In the genomic region with DNA sequence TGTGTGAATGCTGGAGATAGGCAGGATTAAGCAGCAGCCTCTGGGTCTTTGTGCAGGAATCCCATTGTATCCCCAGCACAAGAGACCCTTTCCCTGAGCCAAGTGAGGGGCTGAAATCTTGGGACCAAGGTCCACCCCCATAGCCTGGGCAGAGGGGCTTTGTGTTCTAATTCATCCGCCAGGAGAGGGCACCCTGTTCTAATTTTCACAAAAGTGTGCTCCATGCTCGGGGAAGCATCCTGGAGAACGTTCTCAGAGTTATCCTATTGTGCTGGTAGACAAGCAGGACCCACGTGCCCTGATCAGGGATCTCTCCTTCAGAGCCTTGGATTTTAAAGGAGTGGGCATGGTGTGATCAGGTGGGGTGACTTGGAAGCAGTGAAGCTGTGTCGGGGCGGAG, we compare ENCODE assay signal across 13 mouse cellular contexts.
DNase-seq lines count a peak whose midpoint lies in the region; ATAC-seq and TF ChIP-seq lines count a peak whose summit lies in the region.
"Had no signal": no experiment of that assay in that cellular context is flagged by ENCODE, and none has a peak within 500 bp of the region (broad histone marks: within the 10 kb centered on the region; RNA-seq: fewer than 3 reads in every experiment).

No protein-coding gene starts in this region.

- peak; percentile 60 for DNase-seq in forebrain, postnatal 0 days
- DNase-seq in right cerebral cortex, postnatal 4 days: peak; percentile 44
- no peak for DNase-seq in heart, embryonic 10.5 days (ENCODE audit: low spot score)
- DNase-seq in B cell, adult 2 months: no peak
- DNase-seq: gastrocnemius, postnatal 25 days; heart, postnatal 14 days; kidney, postnatal 10 days; liver had no signal

- no peaks in the 10 kb centered on the region; the same call in none of the 2 replicates for H3K4me1 ChIP-seq in forebrain, postnatal 0 days (ENCODE audit: insufficient read depth)
- peaks cover 22% of the 10 kb centered on the region for H3K4me1 ChIP-seq in forebrain, embryonic 12.5 days
- H3K4me1 ChIP-seq in neural tube, embryonic 13.5 days (replicated peaks): peaks cover 20% of the 10 kb centered on the region
- peaks cover 11% of the 10 kb centered on the region for H3K4me1 ChIP-seq in neural tube, embryonic 15.5 days
- peaks cover 17% of the 10 kb centered on the region; the same call in 1 of the 2 replicates for H3K4me1 ChIP-seq in hindbrain, embryonic 15.5 days (replicated peaks)
- H3K4me1 ChIP-seq in heart, embryonic 10.5 days: peaks cover 9% of the 10 kb centered on the region; the same call in 1 of the 2 replicates

- H3K9me3 ChIP-seq in forebrain, postnatal 0 days (ENCODE audit: low read length): no peaks in the 10 kb centered on the region
- H3K9me3 ChIP-seq in forebrain, embryonic 12.5 days: no peaks in the 10 kb centered on the region
- no peaks in the 10 kb centered on the region for H3K9me3 ChIP-seq in neural tube, embryonic 13.5 days
- H3K9me3 ChIP-seq in neural tube, embryonic 15.5 days (replicated peaks): no peaks in the 10 kb centered on the region
- no peaks in the 10 kb centered on the region for H3K9me3 ChIP-seq in hindbrain, embryonic 15.5 days
- H3K9me3 ChIP-seq in heart, embryonic 10.5 days: no peaks in the 10 kb centered on the region

- H3K36me3 ChIP-seq in forebrain, postnatal 0 days (ENCODE audit: insufficient read depth): no peaks in the 10 kb centered on the region
- no peaks in the 10 kb centered on the region for H3K36me3 ChIP-seq in forebrain, embryonic 12.5 days (replicated peaks)
- H3K36me3 ChIP-seq in neural tube, embryonic 13.5 days: no peaks in the 10 kb centered on the region
- no peaks in the 10 kb centered on the region for H3K36me3 ChIP-seq in neural tube, embryonic 15.5 days
- no peaks in the 10 kb centered on the region for H3K36me3 ChIP-seq in hindbrain, embryonic 15.5 days
- H3K36me3 ChIP-seq in heart, embryonic 10.5 days: no peaks in the 10 kb centered on the region

- no peak overlapping the region for H3K9ac ChIP-seq in forebrain, postnatal 0 days
- no peak overlapping the region for H3K9ac ChIP-seq in forebrain, embryonic 12.5 days
- no peak overlapping the region for H3K9ac ChIP-seq in neural tube, embryonic 13.5 days
- H3K9ac ChIP-seq in neural tube, embryonic 15.5 days (replicated peaks): no peak overlapping the region
- no peak overlapping the region for H3K9ac ChIP-seq in hindbrain, embryonic 15.5 days

- ATAC-seq in forebrain, postnatal 0 days: peak; percentile 38
- ATAC-seq in forebrain, embryonic 12.5 days (ENCODE audit: low FRiP score): no peak
- 0 out of 2 replicates have a peak, but pooled peaks have one; percentile 19 for ATAC-seq in neural tube, embryonic 13.5 days (ENCODE audit: low read depth)
- no peak for ATAC-seq in neural tube, embryonic 15.5 days (ENCODE audit: low FRiP score)
- ATAC-seq in hindbrain, embryonic 15.5 days (ENCODE audit: low FRiP score, low read depth): peak; percentile 34; the same call in 1 of the 2 replicates

- TF ChIP-seq CTCF in forebrain, postnatal 0 days (IDR thresholded peaks at IDR 0.05; ENCODE audit: low read depth): peak; percentile 59

- no peak overlapping the region for H3K4me3 ChIP-seq in forebrain, postnatal 0 days (ENCODE audit: low read depth, low read length)
- no peak overlapping the region for H3K4me3 ChIP-seq in forebrain, embryonic 12.5 days (replicated peaks)
- H3K4me3 ChIP-seq in neural tube, embryonic 13.5 days: no peak overlapping the region
- no peak overlapping the region for H3K4me3 ChIP-seq in neural tube, embryonic 15.5 days (replicated peaks)
- no peak overlapping the region for H3K4me3 ChIP-seq in hindbrain, embryonic 15.5 days
- H3K4me3 ChIP-seq in heart, embryonic 10.5 days: no peak overlapping the region

- H3K27ac ChIP-seq in forebrain, postnatal 0 days (ENCODE audit: low read depth, low read length): no peak overlapping the region
- H3K27ac ChIP-seq in forebrain, embryonic 12.5 days: no peak overlapping the region
- H3K27ac ChIP-seq in neural tube, embryonic 13.5 days (replicated peaks): no peak overlapping the region
- no peak overlapping the region for H3K27ac ChIP-seq in neural tube, embryonic 15.5 days (replicated peaks)
- no peak overlapping the region for H3K27ac ChIP-seq in hindbrain, embryonic 15.5 days (replicated peaks)
- H3K27ac ChIP-seq in heart, embryonic 10.5 days: no peak overlapping the region
- H3K27ac ChIP-seq: macrophage had no signal

- WGBS in forebrain, postnatal 0 days: 45% methylated on average over 6 of the region's 6 CpGs
- WGBS in forebrain, embryonic 12.5 days: 34% methylated on average over 6 of the region's 6 CpGs
- WGBS in neural tube, embryonic 13.5 days: 47% methylated on average over 6 of the region's 6 CpGs
- 51% methylated on average over 6 of the region's 6 CpGs for WGBS in neural tube, embryonic 15.5 days
- 48% methylated on average over 6 of the region's 6 CpGs for WGBS in hindbrain, embryonic 15.5 days
- 52% methylated on average over 6 of the region's 6 CpGs for WGBS in heart, embryonic 10.5 days

- H3K27me3 ChIP-seq in forebrain, postnatal 0 days (ENCODE audit: insufficient read depth, low read length): no peaks in the 10 kb centered on the region
- H3K27me3 ChIP-seq in forebrain, embryonic 12.5 days: no peaks in the 10 kb centered on the region
- H3K27me3 ChIP-seq in neural tube, embryonic 13.5 days: no peaks in the 10 kb centered on the region
- no peaks in the 10 kb centered on the region; the same call in 1 of the 2 replicates for H3K27me3 ChIP-seq in neural tube, embryonic 15.5 days (replicated peaks)
- no peaks in the 10 kb centered on the region for H3K27me3 ChIP-seq in hindbrain, embryonic 15.5 days
- peaks cover 13% of the 10 kb centered on the region; the same call in 1 of the 2 replicates for H3K27me3 ChIP-seq in heart, embryonic 10.5 days (ENCODE audit: insufficient read depth, poor library complexity, severe bottlenecking)

- no peak overlapping the region for H3K4me2 ChIP-seq in forebrain, postnatal 0 days (ENCODE audit: low read depth)
- H3K4me2 ChIP-seq in forebrain, embryonic 12.5 days: no peak overlapping the region
- H3K4me2 ChIP-seq in neural tube, embryonic 13.5 days: no peak overlapping the region
- H3K4me2 ChIP-seq in neural tube, embryonic 15.5 days: no peak overlapping the region
- no peak overlapping the region for H3K4me2 ChIP-seq in hindbrain, embryonic 15.5 days

Comparison
In these comparisons a context has a peak if more than half of its experiments do, and no peak if none do; other contexts are left out.
1. ATAC-seq: peak in forebrain, postnatal 0 days (single experiment), neural tube, embryonic 13.5 days (single experiment) and hindbrain, embryonic 15.5 days (single experiment); none in forebrain, embryonic 12.5 days (single experiment) and neural tube, embryonic 15.5 days (single experiment).
2. DNase-seq: peak in forebrain, postnatal 0 days (single experiment) and right cerebral cortex, postnatal 4 days (single experiment); none in heart, embryonic 10.5 days (single experiment) and B cell, adult 2 months (0 of 2).